Mouse (Mus musculus): Measurements from ENCODE around the gene Tubd1. TPM values are rescaled to one million over a fixed set of nuclear protein-coding genes. Genes with fewer than 3 reads are reported as not detected.

Tubd1 gene
- polyA plus RNA-seq, 1 experiment from 2014 or later: 7.8 TPM

DNA sequence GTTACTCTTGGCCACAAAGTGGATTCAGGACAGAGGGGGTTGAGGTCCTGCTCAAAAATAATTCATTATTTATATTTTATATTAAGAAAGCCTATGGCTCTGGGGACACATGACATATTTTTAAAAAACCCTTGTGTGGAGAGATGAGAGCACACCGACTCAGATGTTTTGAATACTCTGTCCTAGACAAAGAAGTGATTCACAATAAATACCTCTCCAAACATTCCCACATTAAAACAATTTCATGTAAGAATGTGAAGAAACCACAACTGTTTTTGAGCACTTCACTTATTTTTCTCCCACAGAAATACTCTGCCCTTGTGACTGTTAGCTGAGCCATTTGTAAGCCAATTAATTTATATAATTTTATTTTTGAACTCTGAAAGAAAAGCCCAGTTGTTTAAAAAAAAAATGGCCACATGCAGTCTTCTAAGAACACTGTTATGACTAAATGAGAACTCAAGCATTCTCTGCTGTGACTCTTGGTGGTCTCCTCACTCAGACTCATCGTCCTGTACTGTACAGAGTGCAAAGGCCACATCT, 63.1 kb downstream of the Tubd1 start:
- Histone ChIP-seq H3K9me3 (no peaks in the 10 kb centered on the region), H3K4me1 (replicated peaks) (no peaks in the 10 kb centered on the region), H3K27me3 (no peaks in the 10 kb centered on the region), H3K4me3 (no peak overlapping the region), H3K36me3 (peaks cover 12% of the 10 kb centered on the region), H3K27ac (replicated peaks) (no peak overlapping the region), H3K4me2 (no peak overlapping the region), H3K9ac (no peak overlapping the region)
- 87% methylated on average over 2 of the region's 2 CpGs for WGBS
- no peak for ATAC-seq (ENCODE audit: low FRiP score, low read depth)

- no peaks in the 10 kb centered on the region for H3K4me1 ChIP-seq (replicated peaks)
- H3K36me3 ChIP-seq: peaks cover 12% of the 10 kb centered on the region
- ATAC-seq (ENCODE audit: low FRiP score, low read depth): no peak
- H3K27me3 ChIP-seq: no peaks in the 10 kb centered on the region
- H3K9ac ChIP-seq: no peak overlapping the region
- no peak overlapping the region for H3K4me3 ChIP-seq
- no peak overlapping the region for H3K4me2 ChIP-seq
- no peaks in the 10 kb centered on the region for H3K9me3 ChIP-seq
- WGBS: 92% methylated on average over 3 of the region's 3 CpGs
- no peak overlapping the region for H3K27ac ChIP-seq (replicated peaks)
These were observed 65.4 kb downstream of the Tubd1 start for GRCm38 (mm10) chr11:86610239-86610638.

GRCm38 (mm10) chr11:86611991-86612390, 67.2 kb downstream of the Tubd1 start:
- no peak overlapping the region for H3K9ac ChIP-seq
- 89% methylated on average over 1 of the region's 1 CpGs for WGBS
- H3K9me3 ChIP-seq: no peaks in the 10 kb centered on the region
- H3K27ac ChIP-seq (replicated peaks): no peak overlapping the region
- ATAC-seq (ENCODE audit: low FRiP score, low read depth): no peak
- no peaks in the 10 kb centered on the region for H3K27me3 ChIP-seq
- no peaks in the 10 kb centered on the region for H3K4me1 ChIP-seq (replicated peaks)
- no peak overlapping the region for H3K4me2 ChIP-seq
- H3K36me3 ChIP-seq: 0 out of 2 replicates have a peak, but pooled peaks cover under 1% of the 10 kb centered on the region
- H3K4me3 ChIP-seq: no peak overlapping the region

DNA sequence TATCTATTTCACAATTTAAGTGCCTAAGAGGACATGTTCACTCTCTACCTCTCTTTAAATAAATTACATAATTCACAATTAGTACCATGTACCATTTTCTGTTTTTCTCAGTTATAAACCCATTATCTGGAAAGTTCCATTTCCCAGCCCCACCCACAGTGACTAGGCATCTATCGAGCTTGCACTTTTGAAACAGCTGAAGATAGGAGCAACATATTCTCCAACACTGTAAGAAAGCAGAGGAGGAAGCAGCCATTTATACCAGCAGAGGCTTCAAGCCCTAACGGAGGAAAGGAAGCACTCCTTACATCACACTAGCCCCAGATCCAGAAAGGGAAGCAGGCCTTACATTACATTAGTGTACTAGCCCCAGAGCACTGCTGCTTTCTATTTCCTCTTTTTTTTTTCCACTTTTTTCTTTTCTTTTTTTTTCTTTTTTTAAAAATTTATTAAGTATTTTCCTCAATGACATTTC, 69.3 kb downstream of the Tubd1 start:
- no peak overlapping the region for H3K27ac ChIP-seq (replicated peaks)
- ATAC-seq (ENCODE audit: low FRiP score, low read depth): no peak
- 76% methylated on average over 2 of the region's 2 CpGs for WGBS
- no peaks in the 10 kb centered on the region for H3K9me3 ChIP-seq
- no peaks in the 10 kb centered on the region for H3K4me1 ChIP-seq (replicated peaks)
- no peak overlapping the region for H3K4me2 ChIP-seq
- H3K9ac ChIP-seq: no peak overlapping the region
- no peaks in the 10 kb centered on the region for H3K36me3 ChIP-seq
- H3K4me3 ChIP-seq: no peak overlapping the region
- no peaks in the 10 kb centered on the region for H3K27me3 ChIP-seq

DNA sequence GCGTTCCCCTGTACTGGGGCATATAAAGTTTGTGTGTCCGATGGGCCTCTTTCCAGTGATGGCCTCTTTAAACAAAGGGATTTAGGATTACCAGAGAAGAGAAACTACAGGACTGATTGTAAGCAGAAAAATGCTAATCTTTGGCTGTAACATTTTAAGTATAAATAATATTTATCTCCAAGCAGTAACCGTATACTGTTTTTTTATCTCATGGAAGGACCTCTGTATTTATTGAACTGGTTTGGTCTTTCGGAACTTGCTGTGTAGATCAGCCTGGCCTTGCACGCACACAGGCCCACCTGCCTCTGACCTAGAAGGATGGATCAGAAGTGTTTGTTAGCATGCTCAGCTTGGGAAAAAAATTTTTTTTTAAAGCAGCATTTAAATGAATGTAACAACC, 69.8 kb downstream of the Tubd1 start:
- 90% methylated on average over 5 of the region's 5 CpGs for WGBS

More for the DNA sequence above, 69.8 kb downstream of the Tubd1 start:
- no peak overlapping the region for H3K4me2 ChIP-seq
- no peaks in the 10 kb centered on the region for H3K4me1 ChIP-seq (replicated peaks)
- no peaks in the 10 kb centered on the region for H3K36me3 ChIP-seq
- H3K4me3 ChIP-seq: no peak overlapping the region
- H3K9me3 ChIP-seq: no peaks in the 10 kb centered on the region
- no peak for ATAC-seq (ENCODE audit: low FRiP score, low read depth)
- H3K9ac ChIP-seq: no peak overlapping the region
- H3K27ac ChIP-seq (replicated peaks): no peak overlapping the region
- H3K27me3 ChIP-seq: no peaks in the 10 kb centered on the region

MicroRNA genes within 50 kb of the gene (microRNA counts, 519-probe panel; counts per million panel counts)
- 3,663 counts per million, percentile 76 among the panel's probes with 10 or more counts for microRNA mmu-miR-21

Small RNA genes within 50 kb of the gene (microRNA-seq; reads per million reads assigned to microRNA genes)
- 3,543 reads per million, percentile 89 among the genes with 10 or more reads in this experiment for gene Mir21a

Other genes starting within 250 kb of the Tubd1 start
- 7.5 and 8.2 TPM in 2 replicates for gene Med13, start 187.4 kb upstream of the Tubd1 start, polyA plus RNA-seq (2015; fragmentation: Nextera tagmentation; extraction: Ambion mirVana)
- 17.8 and 17.9 TPM in 2 replicates for gene Rnft1, start 60.3 kb upstream of the Tubd1 start, polyA plus RNA-seq (2015; fragmentation: Nextera tagmentation; extraction: Ambion mirVana)
- gene Rps6kb1, start 186 bp upstream of the Tubd1 start, polyA plus RNA-seq (2015; fragmentation: Nextera tagmentation; extraction: Ambion mirVana): 49.5 and 49.8 TPM in 2 replicates
- gene Vmp1, start 138.8 kb downstream of the Tubd1 start, polyA plus RNA-seq (2015; fragmentation: Nextera tagmentation; extraction: Ambion mirVana): 114 and 120 TPM in 2 replicates
- gene Ptrh2, start 139.0 kb downstream of the Tubd1 start, polyA plus RNA-seq (2015; fragmentation: Nextera tagmentation; extraction: Ambion mirVana): 28.2 and 29.9 TPM in 2 replicates
- gene Cltc, start 212.6 kb downstream of the Tubd1 start, polyA plus RNA-seq (2015; fragmentation: Nextera tagmentation; extraction: Ambion mirVana): 156 and 164 TPM in 2 replicates

All from hindbrain, embryonic 15.5 days (tissue).